Mouse (Mus musculus) MEL (cell line): ENCODE results near the gene Ppp1r14d.

ENCODE experiments used
- CHD2 ChIP-seq: IDR thresholded peaks from 2 replicates; pipeline ENCODE4 v1.6.1; 2011; ENCODE audit warnings: low read length, improper control_type of control experiment
- CTCF ChIP-seq, 3 experiments: IDR thresholded peaks in 2 of 3; conservative IDR thresholded peaks in 1 of 3; 2 replicates each; pipeline ENCODE4 v1.5.1; 2011 to 2012; ENCODE audit warnings: low read length in 3 of 3, low read depth in 2 of 3, mild to moderate bottlenecking in 2 of 3, improper control_type of control experiment in 1 of 3, inconsistent platforms in 1 of 3, mixed read lengths in 1 of 3, moderate library complexity in 1 of 3; ENCODE audit not compliant: control insufficient read depth in 1 of 3, insufficient read depth in 1 of 3, poor library complexity in 1 of 3, severe bottlenecking in 1 of 3
- GABPA ChIP-seq: IDR thresholded peaks from 2 replicates; pipeline ENCODE4 v1.6.1; 2012; ENCODE audit warnings: low read depth, mild to moderate bottlenecking, inconsistent platforms, low read length, improper control_type of control experiment, moderate library complexity
- GATA1 ChIP-seq: IDR thresholded peaks from 2 replicates; pipeline ENCODE4 v1.6.1; 2011; ENCODE audit warnings: low read depth, low read length, improper control_type of control experiment
- MAFK ChIP-seq: IDR thresholded peaks from 2 replicates; pipeline ENCODE4 v1.6.1; 2011; ENCODE audit warnings: low read depth, mild to moderate bottlenecking, low read length, improper control_type of control experiment, borderline replicate concordance
- MAX ChIP-seq: IDR thresholded peaks from 2 replicates; pipeline ENCODE4 v1.6.1; 2011; ENCODE audit warnings: low read length, improper control_type of control experiment
- MAZ ChIP-seq: IDR thresholded peaks from 2 replicates; pipeline ENCODE4 v1.6.1; 2012; ENCODE audit warnings: low read depth, mild to moderate bottlenecking, inconsistent platforms, low read length, improper control_type of control experiment
- POLR2A ChIP-seq, 2 experiments: IDR thresholded peaks; 2 replicates each; pipeline ENCODE4 v1.6.1; 2011 to 2012; ENCODE audit warnings: low read length in 2 of 2, mild to moderate bottlenecking in 2 of 2, control low read depth in 1 of 2, improper control_type of control experiment in 1 of 2, low read depth in 1 of 2, moderate library complexity in 1 of 2; ENCODE audit not compliant: control insufficient read depth in 1 of 2, insufficient read depth in 1 of 2, poor library complexity in 1 of 2
- POLR2AphosphoS2 ChIP-seq: IDR thresholded peaks from 2 replicates; pipeline ENCODE4 v1.6.1; 2011; ENCODE audit warnings: low read length, improper control_type of control experiment
- POLR2AphosphoS5 ChIP-seq: IDR thresholded peaks from 2 replicates; pipeline ENCODE4 v1.6.1; 2012; ENCODE audit warnings: low read depth, borderline replicate concordance, mild to moderate bottlenecking, inconsistent platforms, low read length, moderate library complexity, mixed read lengths
- SIN3A ChIP-seq: IDR thresholded peaks from 2 replicates; pipeline ENCODE4 v1.6.1; 2012; ENCODE audit warnings: low read length, improper control_type of control experiment, inconsistent platforms
- SMC3 ChIP-seq: IDR thresholded peaks from 2 replicates; pipeline ENCODE4 v1.6.1; 2011; ENCODE audit warnings: low read depth, low read length, improper control_type of control experiment
- TBP ChIP-seq: IDR thresholded peaks from 2 replicates; pipeline ENCODE4 v1.8.0; 2011; ENCODE audit warnings: low read depth, low read length, improper control_type of control experiment
- USF2 ChIP-seq, 2 experiments: IDR thresholded peaks; 2 replicates each; pipeline ENCODE4 v1.6.1; 2011 to 2012; ENCODE audit warnings: improper control_type of control experiment in 2 of 2, low read length in 2 of 2, borderline replicate concordance in 1 of 2, inconsistent platforms in 1 of 2, low read depth in 1 of 2, mild to moderate bottlenecking in 1 of 2; ENCODE audit not compliant: insufficient read depth in 1 of 2

DNA sequence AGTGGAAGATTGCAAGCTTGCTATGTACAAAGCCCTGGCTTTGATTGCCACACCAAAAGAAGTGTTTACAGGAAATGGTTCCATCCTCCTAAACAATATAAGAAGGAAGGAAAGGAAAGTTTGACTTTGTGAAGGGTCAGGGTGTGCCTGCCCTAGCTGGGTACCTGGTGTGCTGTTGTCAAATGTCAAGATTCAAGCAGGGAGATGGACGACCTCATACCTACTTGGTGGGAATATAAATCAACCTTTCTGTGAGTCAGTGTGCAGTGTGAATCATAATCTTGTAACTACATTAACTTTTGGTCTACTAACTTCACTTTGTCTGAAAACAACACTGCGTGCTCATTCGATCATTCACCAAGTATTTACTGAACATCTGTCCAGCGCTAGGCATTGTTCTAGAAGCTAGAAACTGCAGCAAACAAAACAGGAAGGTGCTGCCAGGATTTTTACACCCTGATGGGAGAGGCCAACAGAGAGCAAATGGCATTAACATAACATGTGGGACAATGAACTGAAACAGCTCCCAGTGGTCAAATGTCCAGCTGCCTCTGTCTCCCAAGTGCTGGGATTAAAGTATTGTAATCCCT lies 25.7 kb downstream of the Ppp1r14d start:
- no peak for TF ChIP-seq CHD2
- TF ChIP-seq GABPA: no peak
- no peak for TF ChIP-seq CTCF (IDR thresholded peaks at IDR 0.05 in 2 of 3, conservative IDR thresholded peaks at IDR 0.05 in 1 of 3; ENCODE audit: control insufficient read depth in 1 of 3, insufficient read depth in 1 of 3, low read depth in 2 of 3, low read length in 3 of 3, poor library complexity in 1 of 3, severe bottlenecking in 1 of 3)
- no peak for TF ChIP-seq POLR2A (IDR thresholded peaks at IDR 0.05; ENCODE audit: control insufficient read depth in 1 of 2, insufficient read depth in 1 of 2, low read depth in 1 of 2, low read length in 2 of 2, poor library complexity in 1 of 2)
- no peak for TF ChIP-seq GATA1
- no peak for TF ChIP-seq MAFK
- no peak for TF ChIP-seq POLR2AphosphoS5
- no peak for TF ChIP-seq SIN3A
- TF ChIP-seq USF2 (IDR thresholded peaks at IDR 0.05; ENCODE audit: borderline replicate concordance in 1 of 2, insufficient read depth in 1 of 2, low read depth in 1 of 2, low read length in 2 of 2): no peak
- TF ChIP-seq SMC3: no peak
- TF ChIP-seq TBP: no peak
- no peak for TF ChIP-seq MAX
- TF ChIP-seq MAZ: no peak
- TF ChIP-seq POLR2AphosphoS2: no peak
